Mouse (Mus musculus) neural tube, embryonic 12.5 days (tissue): Measurements from ENCODE around the gene Prkab2. TPM values are rescaled to one million over a fixed set of nuclear protein-coding genes. Genes with fewer than 3 reads are reported as not detected.

Source experiments
- ATAC-seq: fragments of 200-750 bp; cut with Nextera tagmentation; 2 replicates; pipeline ENCODE4 v1.8.0; 2017; ENCODE audit warnings: low read depth, mild to moderate bottlenecking, moderate TSS enrichment, moderate library complexity; ENCODE audit not compliant: low FRiP score
- H3K27ac ChIP-seq: fragments of 300-500 bp; sonication (generic); 2 replicates; pipeline ENCODE4 v1.5.1; 2016
- H3K27me3 ChIP-seq: fragments of 300-500 bp; sonication (generic); replicated peaks from 2 replicates; pipeline ENCODE4 v1.6.1; 2016; ENCODE audit warnings: mild to moderate bottlenecking
- H3K36me3 ChIP-seq: fragments of 300-500 bp; sonication (generic); 2 replicates; pipeline ENCODE4 v1.6.1; 2016; ENCODE audit warnings: mild to moderate bottlenecking
- H3K4me1 ChIP-seq: fragments of 300-500 bp; sonication (generic); 2 replicates; pipeline ENCODE4 v1.6.1; 2016
- H3K4me2 ChIP-seq: fragments of 300-500 bp; sonication (generic); replicated peaks from 2 replicates; pipeline ENCODE4 v1.6.1; 2016; ENCODE audit warnings: mild to moderate bottlenecking
- H3K4me3 ChIP-seq: fragments of 300-500 bp; sonication (generic); 2 replicates; pipeline ENCODE4 v1.5.1; 2016
- H3K9ac ChIP-seq: fragments of 300-500 bp; sonication (generic); 2 replicates; pipeline ENCODE4 v1.6.1; 2016; ENCODE audit warnings: mild to moderate bottlenecking
- H3K9me3 ChIP-seq: fragments of 300-500 bp; sonication (generic); 2 replicates; pipeline ENCODE4 v1.6.1; 2016; ENCODE audit warnings: mild to moderate bottlenecking
- WGBS: fragments of 180-500 bp; shearing (Covaris S2); methylation state at CpG from one replicate; pipeline ENCODE4 v1.1.7; 2016; 5-methylcytosine and 5-hydroxymethylcytosine counted together
- polyA plus RNA-seq: library from polyadenylated mRNA; unstranded; fragments of >200 nt; fragmentation: Nextera tagmentation; extraction: Ambion mirVana; gene quantifications from 2 replicates; pipeline ENCODE4 v1.2.1, GENCODE M21; 2016

Prkab2 gene
- 9.1 and 10.3 TPM in 2 replicates for polyA plus RNA-seq

- peak within 1 kb of the TSS; percentile 73 for H3K4me2 ChIP-seq
- 0 out of 2 replicates have a peak, but pooled peaks cover 12% of the 10 kb centered on the region for H3K4me1 ChIP-seq
- ATAC-seq, result peak; percentile 95
- peak within 1 kb of the TSS; percentile 75 for H3K9ac ChIP-seq
- no peaks in the 10 kb centered on the region for H3K9me3 ChIP-seq
- H3K4me3 ChIP-seq, result peak within 1 kb of the TSS; percentile 84
- H3K36me3 ChIP-seq, result 0 out of 2 replicates have a peak, but pooled peaks cover 3% of the 10 kb centered on the region
- no peak within 1 kb of the TSS for H3K27ac ChIP-seq
- H3K27me3 ChIP-seq, result no peaks in the 10 kb centered on the region
- WGBS, result 2% methylated on average over 51 of the region's 51 CpGs
These were observed at the start of gene Prkab2 for GRCm38 (mm10) chr3:97657655-97658411. Prkab2 (plus strand) TSS chr3:97658193.

GRCm38 (mm10) chr3:97609201-97609844 is 48.7 kb upstream of the Prkab2 start:
- Histone ChIP-seq H3K36me3 (no peaks in the 10 kb centered on the region), H3K27ac (no peak overlapping the region), H3K27me3 (no peaks in the 10 kb centered on the region), H3K4me2 (peak overlapping the region; percentile 63), H3K9me3 (no peaks in the 10 kb centered on the region), H3K4me1 (no peaks in the 10 kb centered on the region), H3K4me3 (peak overlapping the region; percentile 73), H3K9ac (peak overlapping the region; percentile 81; the same call in 1 of the 2 replicates)
- ATAC-seq, result no peak
- WGBS, result 4% methylated on average over 20 of the region's 20 CpGs

GRCm38 (mm10) chr3:97609845-97610410 is 48.1 kb upstream of the Prkab2 start, which contains the start of gene Chd1l:
Chd1l (minus strand) TSS chr3:97610203.
- Histone ChIP-seq H3K4me3 (peak within 1 kb of the TSS; percentile 73), H3K36me3 (no peaks in the 10 kb centered on the region), H3K4me2 (peak within 1 kb of the TSS; percentile 63), H3K27ac (0 out of 2 replicates have a peak within 1 kb of the TSS, but pooled peaks have one; percentile 33), H3K9ac (peak within 1 kb of the TSS; percentile 81), H3K4me1 (no peaks in the 10 kb centered on the region), H3K9me3 (no peaks in the 10 kb centered on the region), H3K27me3 (no peaks in the 10 kb centered on the region)
- ATAC-seq, result peak; percentile 94
- under 1% methylated on average over 56 of the region's 56 CpGs for WGBS

- Histone ChIP-seq H3K4me2 (no peak overlapping the region), H3K27ac (no peak overlapping the region), H3K9me3 (no peaks in the 10 kb centered on the region), H3K4me3 (no peak overlapping the region), H3K36me3 (no peaks in the 10 kb centered on the region), H3K27me3 (no peaks in the 10 kb centered on the region), H3K9ac (no peak overlapping the region), H3K4me1 (no peaks in the 10 kb centered on the region)
- no peak for ATAC-seq
- WGBS, result 95% methylated on average over 6 of the region's 6 CpGs
These were observed 47.0 kb upstream of the Prkab2 start for GRCm38 (mm10) chr3:97611021-97611420.

GRCm38 (mm10) chr3:97615154-97615553 is 42.8 kb upstream of the Prkab2 start:
- Histone ChIP-seq H3K9ac (no peak overlapping the region), H3K27me3 (no peaks in the 10 kb centered on the region), H3K36me3 (no peaks in the 10 kb centered on the region), H3K4me2 (no peak overlapping the region), H3K4me1 (no peaks in the 10 kb centered on the region), H3K9me3 (no peaks in the 10 kb centered on the region), H3K4me3 (no peak overlapping the region), H3K27ac (no peak overlapping the region)
- ATAC-seq, result no peak
- 42% methylated on average over 1 of the region's 1 CpGs for WGBS

GRCm38 (mm10) chr3:97615933-97616332 is 42.1 kb upstream of the Prkab2 start:
- no peak overlapping the region for H3K4me2 ChIP-seq
- no peaks in the 10 kb centered on the region for H3K36me3 ChIP-seq
- H3K27me3 ChIP-seq, result no peaks in the 10 kb centered on the region
- no peak overlapping the region for H3K4me3 ChIP-seq
- H3K4me1 ChIP-seq, result no peaks in the 10 kb centered on the region
- H3K9ac ChIP-seq, result no peak overlapping the region
- 87% methylated on average over 4 of the region's 4 CpGs for WGBS
- H3K9me3 ChIP-seq, result no peaks in the 10 kb centered on the region
- no peak for ATAC-seq
- no peak overlapping the region for H3K27ac ChIP-seq

- Histone ChIP-seq H3K27me3 (no peaks in the 10 kb centered on the region), H3K4me1 (no peaks in the 10 kb centered on the region), H3K36me3 (no peaks in the 10 kb centered on the region), H3K9ac (no peak overlapping the region), H3K4me2 (no peak overlapping the region), H3K4me3 (no peak overlapping the region), H3K27ac (no peak overlapping the region), H3K9me3 (no peaks in the 10 kb centered on the region)
- 93% methylated on average over 19 of the region's 19 CpGs for WGBS
- ATAC-seq, result no peak
These were observed 40.7 kb upstream of the Prkab2 start for GRCm38 (mm10) chr3:97617091-97617825.

GRCm38 (mm10) chr3:97617899-97618298 is 40.1 kb upstream of the Prkab2 start:
- H3K27ac ChIP-seq, result no peak overlapping the region
- no peak for ATAC-seq
- H3K4me3 ChIP-seq, result no peak overlapping the region
- 86% methylated on average over 8 of the region's 8 CpGs for WGBS
- no peaks in the 10 kb centered on the region for H3K4me1 ChIP-seq
- H3K4me2 ChIP-seq, result no peak overlapping the region
- H3K27me3 ChIP-seq, result no peaks in the 10 kb centered on the region
- no peak overlapping the region for H3K9ac ChIP-seq
- no peaks in the 10 kb centered on the region for H3K36me3 ChIP-seq
- no peaks in the 10 kb centered on the region for H3K9me3 ChIP-seq

GRCm38 (mm10) chr3:97620657-97621056 is 37.3 kb upstream of the Prkab2 start:
- Histone ChIP-seq H3K4me2 (no peak overlapping the region), H3K9ac (no peak overlapping the region), H3K27me3 (no peaks in the 10 kb centered on the region), H3K4me1 (no peaks in the 10 kb centered on the region), H3K9me3 (no peaks in the 10 kb centered on the region), H3K36me3 (no peaks in the 10 kb centered on the region), H3K4me3 (no peak overlapping the region), H3K27ac (no peak overlapping the region)
- no peak for ATAC-seq
- 91% methylated on average over 4 of the region's 4 CpGs for WGBS

- ATAC-seq, result no peak
- Histone ChIP-seq H3K4me3 (no peak overlapping the region), H3K4me1 (peaks cover 4% of the 10 kb centered on the region; the same call in 1 of the 2 replicates), H3K36me3 (no peaks in the 10 kb centered on the region), H3K27ac (no peak overlapping the region), H3K27me3 (no peaks in the 10 kb centered on the region), H3K9me3 (no peaks in the 10 kb centered on the region), H3K9ac (no peak overlapping the region), H3K4me2 (no peak overlapping the region)
- WGBS, result 63% methylated on average over 2 of the region's 2 CpGs
These were observed 33.4 kb upstream of the Prkab2 start for GRCm38 (mm10) chr3:97624611-97625010.

GRCm38 (mm10) chr3:97627893-97628292 is 30.1 kb upstream of the Prkab2 start:
- WGBS, result 84% methylated on average over 7 of the region's 7 CpGs
- H3K27ac ChIP-seq, result no peak overlapping the region
- H3K4me3 ChIP-seq, result no peak overlapping the region
- ATAC-seq, result no peak
- no peak overlapping the region for H3K9ac ChIP-seq
- H3K9me3 ChIP-seq, result no peaks in the 10 kb centered on the region
- no peaks in the 10 kb centered on the region for H3K27me3 ChIP-seq
- H3K36me3 ChIP-seq, result no peaks in the 10 kb centered on the region
- H3K4me1 ChIP-seq, result peaks cover 4% of the 10 kb centered on the region; the same call in 1 of the 2 replicates
- H3K4me2 ChIP-seq, result peak overlapping the region; percentile 56
